Mouse (Mus musculus) olfactory bulb, adult 2 months (tissue): ENCODE measurements around the gene Myo10. TPM values are rescaled to one million over a fixed set of nuclear protein-coding genes. Genes with fewer than 3 reads are reported as not detected.

Experiments
- H3K27ac ChIP-seq: fragments of 200-500 bp; 2 replicates; pipeline ENCODE4 v1.5.1; 2012; ENCODE audit warnings: low read depth, low read length; ENCODE audit not compliant: insufficient read depth
- H3K4me1 ChIP-seq: fragments of 200-500 bp; 2 replicates; pipeline ENCODE4 v1.6.1; 2012; ENCODE audit warnings: low read length; ENCODE audit not compliant: control insufficient read depth, insufficient read depth
- H3K4me3 ChIP-seq: fragments of 200-500 bp; 2 replicates; pipeline ENCODE4 v1.5.1; 2012; ENCODE audit warnings: mild to moderate bottlenecking, low read depth, low read length, moderate library complexity; ENCODE audit not compliant: insufficient read depth
- CTCF ChIP-seq: fragments of 200-500 bp; IDR thresholded peaks from 2 replicates; pipeline ENCODE4 v1.5.1; 2012; ENCODE audit warnings: low read depth, mild to moderate bottlenecking, low read length, moderate library complexity; ENCODE audit not compliant: insufficient read depth
- POLR2A ChIP-seq: fragments of 200-500 bp; IDR thresholded peaks from 2 replicates; pipeline ENCODE4 v1.6.1; 2012; ENCODE audit warnings: mild to moderate bottlenecking, low read depth, low read length, moderate library complexity; ENCODE audit not compliant: insufficient read depth
- WGBS: fragments of 180-500 bp; shearing (Covaris S2); methylation state at CpG from one replicate; pipeline ENCODE4 v1.1.7; 2018; 5-methylcytosine and 5-hydroxymethylcytosine counted together
- polyA plus RNA-seq: library from polyadenylated mRNA; stranded (reverse); fragments of >200 nt; gene quantifications from 2 replicates; pipeline ENCODE4 v1.2.4, GENCODE M21; 2012; ENCODE audit warnings: low replicate concordance; ENCODE audit not compliant: missing spikeins, insufficient read depth, insufficient read length

Myo10 gene
- polyA plus RNA-seq, 1 experiment = not detected

DNA sequence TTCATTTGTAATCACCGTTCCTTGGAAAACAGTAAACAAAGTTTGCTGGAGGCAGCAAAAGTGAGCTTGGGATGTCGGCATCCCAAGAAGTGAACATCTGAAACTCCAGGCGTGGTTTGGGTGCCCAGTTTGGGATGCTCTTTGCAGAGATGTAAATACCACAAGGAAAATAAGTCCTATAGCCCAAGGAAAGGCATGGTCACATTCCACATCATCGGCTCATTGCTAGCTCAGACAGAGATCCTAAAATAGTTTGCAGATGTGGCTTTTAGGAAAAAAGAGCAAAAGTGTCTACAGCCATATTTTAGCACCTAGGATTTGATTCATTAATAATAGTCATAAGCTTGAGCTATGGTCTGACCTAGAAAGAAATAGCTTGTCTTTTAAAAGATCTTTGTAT, 57.3 kb downstream of the Myo10 start:
- Histone ChIP-seq H3K4me1 (peaks cover 18% of the 10 kb centered on the region), H3K4me3 (no peak overlapping the region), H3K27ac (no peak overlapping the region)
- 84% methylated on average over 4 of the region's 4 CpGs for WGBS
- no peak for TF ChIP-seq CTCF
- TF ChIP-seq POLR2A = no peak

DNA sequence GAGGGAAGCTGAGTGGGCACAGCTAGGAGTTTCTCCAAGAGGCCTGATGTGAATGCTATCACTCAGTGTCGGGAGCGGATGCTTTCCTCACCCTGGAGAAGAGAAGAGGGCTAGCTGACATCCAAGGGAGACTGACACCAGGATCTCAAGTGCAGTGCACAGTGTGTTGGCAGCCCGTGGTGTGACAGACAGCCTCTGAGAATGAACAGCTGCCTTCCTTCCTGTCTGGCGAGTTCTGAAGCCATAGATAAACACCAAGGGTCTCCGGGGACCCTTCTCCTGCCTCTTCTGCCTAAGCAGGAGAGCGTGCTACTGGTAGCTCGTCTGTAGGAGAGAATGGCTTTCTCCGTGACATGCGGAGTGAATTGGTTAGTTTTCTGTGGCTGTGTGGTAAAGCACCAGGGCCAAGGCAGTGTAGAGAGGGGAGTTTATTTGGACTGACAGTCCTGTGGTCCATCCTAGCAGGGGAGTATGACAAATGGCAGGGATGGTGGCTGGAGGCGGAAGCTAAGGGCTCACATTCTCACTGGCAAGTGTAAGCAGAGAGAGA, 58.0 kb downstream of the Myo10 start:
- Histone ChIP-seq H3K4me3 (no peak overlapping the region), H3K27ac (no peak overlapping the region), H3K4me1 (peaks cover 18% of the 10 kb centered on the region)
- no peak for TF ChIP-seq POLR2A
- TF ChIP-seq CTCF = no peak
- 82% methylated on average over 10 of the region's 10 CpGs for WGBS

DNA sequence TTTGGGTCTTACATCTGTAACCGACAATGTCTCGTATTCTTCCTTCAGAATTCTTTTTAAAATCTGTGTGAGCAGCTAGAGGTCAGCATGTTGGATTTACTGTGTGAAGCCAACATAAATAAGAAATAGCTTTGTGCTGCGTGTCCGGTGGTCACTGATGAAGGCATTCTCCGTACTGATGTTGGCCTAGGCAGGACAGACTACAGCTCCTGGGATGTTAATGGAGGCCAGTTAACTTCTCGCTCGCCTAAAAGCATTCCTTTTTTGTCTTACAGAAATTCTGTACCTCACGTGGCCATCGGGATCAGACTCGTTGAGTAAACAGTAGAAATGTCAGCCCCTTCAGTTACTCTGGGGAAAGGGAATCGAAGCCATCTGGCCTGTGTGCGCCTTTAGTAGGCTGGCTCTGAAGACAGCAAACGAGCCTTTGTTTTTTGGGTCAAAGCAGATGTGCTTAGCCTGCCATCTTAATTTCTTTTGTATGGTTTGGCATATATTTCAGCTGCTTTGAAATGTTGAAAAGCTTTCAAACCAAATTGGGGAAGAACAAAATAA, 60.7 kb downstream of the Myo10 start:
- no peak overlapping the region for H3K27ac ChIP-seq
- peaks cover 5% of the 10 kb centered on the region; the same call in 1 of the 2 replicates for H3K4me1 ChIP-seq
- 72% methylated on average over 13 of the region's 13 CpGs for WGBS
- TF ChIP-seq CTCF (no peak), POLR2A (no peak)
- no peak overlapping the region for H3K4me3 ChIP-seq

DNA sequence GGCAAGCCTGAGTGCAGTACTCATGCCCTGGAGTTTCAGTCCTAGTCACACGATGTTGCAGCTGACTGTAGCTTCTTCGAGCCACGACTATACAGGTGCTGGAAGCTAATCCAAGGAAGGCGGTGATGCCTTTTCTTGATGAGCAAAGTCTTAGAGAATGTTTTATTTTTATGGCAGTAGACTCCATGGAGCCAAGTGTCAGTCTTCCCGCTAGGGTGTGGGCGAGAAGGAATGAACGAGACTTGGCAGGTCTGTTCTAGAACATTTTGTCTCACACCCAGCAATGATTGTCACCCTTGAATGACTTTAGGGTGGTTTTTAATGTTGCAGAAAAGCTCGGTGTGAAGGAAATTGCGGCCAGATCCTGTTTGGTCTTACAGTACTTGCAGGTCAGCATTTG, 62.9 kb downstream of the Myo10 start:
- Histone ChIP-seq H3K4me3 (no peak overlapping the region), H3K27ac (no peak overlapping the region), H3K4me1 (peaks cover 1% of the 10 kb centered on the region; the same call in 1 of the 2 replicates)
- WGBS = 88% methylated on average over 9 of the region's 9 CpGs
- no peak for TF ChIP-seq CTCF
- no peak for TF ChIP-seq POLR2A

DNA sequence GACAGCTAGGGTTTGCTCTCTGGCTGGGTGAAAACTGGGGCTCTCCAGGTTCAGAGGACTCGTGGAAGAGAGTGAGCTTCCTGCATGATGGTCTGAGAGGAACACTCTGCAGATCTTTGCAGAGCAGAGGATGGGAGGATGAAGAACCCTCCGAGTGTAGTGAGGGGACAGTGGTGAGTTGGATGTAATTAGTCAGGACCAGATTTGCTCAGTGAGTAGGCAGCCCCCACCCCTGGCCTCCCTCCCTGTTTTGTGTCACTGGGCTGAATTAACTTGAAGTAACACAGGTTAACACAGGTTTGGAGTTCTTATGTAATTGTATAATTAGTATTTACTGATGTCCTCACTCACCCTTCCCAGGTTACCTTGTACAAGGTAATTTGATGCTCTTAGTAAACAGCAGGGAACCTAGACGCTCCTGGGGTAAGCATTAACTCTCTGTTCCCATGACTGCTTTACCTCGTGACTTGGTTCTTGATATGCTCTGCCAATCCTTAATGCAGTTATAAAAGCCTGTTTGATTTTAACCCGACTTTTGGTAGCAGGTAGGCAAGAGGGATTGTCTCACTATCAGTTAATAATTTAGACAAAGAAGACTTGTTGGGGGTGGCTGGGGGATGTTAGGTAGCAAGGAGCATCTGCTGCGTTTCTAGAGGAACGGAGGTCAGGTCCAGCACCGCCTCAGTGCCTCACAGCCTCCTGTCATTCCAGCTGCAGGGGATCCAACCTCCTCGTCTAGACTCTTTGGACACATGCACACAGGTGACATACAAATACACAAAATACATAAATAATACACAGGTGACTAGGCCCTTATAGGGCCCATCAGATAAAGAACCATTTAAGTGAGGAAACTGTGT, 66.3 kb downstream of the Myo10 start:
- WGBS = 84% methylated on average over 9 of the region's 9 CpGs
- no peak for TF ChIP-seq POLR2A
- TF ChIP-seq CTCF = no peak
- Histone ChIP-seq H3K27ac (no peak overlapping the region), H3K4me3 (no peak overlapping the region), H3K4me1 (no peaks in the 10 kb centered on the region)

DNA sequence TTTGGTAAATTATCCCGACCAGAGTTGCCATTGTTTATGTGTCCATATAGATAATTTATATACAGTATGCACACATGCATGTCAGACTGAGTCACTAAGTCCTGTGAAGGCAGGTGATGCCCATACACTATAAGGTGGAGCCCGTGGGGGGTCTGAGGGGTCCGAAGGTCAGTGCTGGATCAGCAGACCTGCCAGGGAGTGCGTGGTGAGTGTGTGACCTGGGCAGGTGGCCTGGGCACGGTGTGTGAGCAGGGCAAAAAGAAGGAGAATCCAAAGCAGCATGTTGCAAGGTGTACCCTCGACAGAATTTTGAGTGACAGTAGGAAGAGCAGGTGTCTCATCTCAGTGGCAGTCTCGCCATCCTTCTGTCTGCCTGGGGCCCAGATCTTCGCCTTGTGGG, 67.2 kb downstream of the Myo10 start:
- TF ChIP-seq POLR2A = no peak
- no peak for TF ChIP-seq CTCF
- Histone ChIP-seq H3K4me1 (no peaks in the 10 kb centered on the region), H3K27ac (no peak overlapping the region), H3K4me3 (no peak overlapping the region)
- WGBS = 87% methylated on average over 8 of the region's 8 CpGs

DNA sequence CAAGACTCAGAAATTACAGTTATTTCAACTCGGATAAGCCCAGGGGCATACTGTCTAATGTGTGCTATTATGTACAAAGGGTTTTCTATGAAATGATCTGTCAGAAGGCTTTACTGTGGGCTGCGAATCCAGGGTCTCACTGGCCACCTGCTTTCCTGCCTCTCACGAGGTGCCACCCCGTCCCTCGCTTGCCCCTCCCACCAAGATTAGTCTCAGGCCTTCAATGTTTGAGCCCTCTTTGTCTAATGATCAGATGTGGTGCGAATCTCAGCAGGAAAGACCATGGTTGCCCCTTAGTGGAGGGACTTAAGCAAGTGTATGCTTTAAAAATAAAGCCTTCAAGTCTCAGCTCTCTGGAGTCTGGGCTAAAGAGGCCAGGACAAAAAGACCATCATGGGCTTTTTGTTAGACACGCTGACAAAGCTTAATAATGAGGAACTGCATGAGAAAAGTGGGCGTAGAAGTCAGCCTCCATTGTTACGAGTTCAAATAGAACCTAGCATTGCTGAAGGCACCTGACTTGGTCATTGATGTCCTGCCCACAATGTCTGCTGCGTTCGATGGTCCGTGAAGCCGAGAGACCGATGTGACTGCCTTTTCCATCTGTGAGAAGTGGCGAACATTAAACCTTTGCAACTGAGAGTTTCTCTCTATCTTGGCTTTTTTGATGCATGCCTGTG, 67.9 kb downstream of the Myo10 start:
- no peak overlapping the region for H3K4me3 ChIP-seq
- TF ChIP-seq CTCF (no peak), POLR2A (no peak)
- H3K4me1 ChIP-seq = no peaks in the 10 kb centered on the region
- H3K27ac ChIP-seq = no peak overlapping the region
- 32% methylated on average over 15 of the region's 15 CpGs for WGBS

DNA sequence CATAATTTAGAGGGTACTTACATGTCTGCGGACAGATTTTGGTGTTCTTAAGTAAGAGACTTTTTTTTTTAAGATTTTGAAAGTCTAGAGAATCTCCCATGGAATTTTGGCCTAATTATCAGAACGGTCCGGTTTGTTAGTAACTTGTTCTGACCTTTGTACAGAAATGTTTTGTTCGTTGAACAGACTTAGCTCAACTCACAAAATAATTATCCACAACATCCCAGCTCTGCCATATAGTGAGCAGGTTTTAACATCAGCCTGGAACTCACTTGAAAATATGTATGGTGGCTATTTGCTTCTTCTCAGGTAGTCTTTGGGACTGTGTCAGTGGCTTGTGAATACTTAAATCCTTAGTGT, 68.4 kb downstream of the Myo10 start:
- TF ChIP-seq POLR2A (no peak), CTCF (no peak)
- 69% methylated on average over 4 of the region's 4 CpGs for WGBS
- no peak overlapping the region for H3K27ac ChIP-seq
- no peak overlapping the region for H3K4me3 ChIP-seq
- H3K4me1 ChIP-seq = no peaks in the 10 kb centered on the region

DNA sequence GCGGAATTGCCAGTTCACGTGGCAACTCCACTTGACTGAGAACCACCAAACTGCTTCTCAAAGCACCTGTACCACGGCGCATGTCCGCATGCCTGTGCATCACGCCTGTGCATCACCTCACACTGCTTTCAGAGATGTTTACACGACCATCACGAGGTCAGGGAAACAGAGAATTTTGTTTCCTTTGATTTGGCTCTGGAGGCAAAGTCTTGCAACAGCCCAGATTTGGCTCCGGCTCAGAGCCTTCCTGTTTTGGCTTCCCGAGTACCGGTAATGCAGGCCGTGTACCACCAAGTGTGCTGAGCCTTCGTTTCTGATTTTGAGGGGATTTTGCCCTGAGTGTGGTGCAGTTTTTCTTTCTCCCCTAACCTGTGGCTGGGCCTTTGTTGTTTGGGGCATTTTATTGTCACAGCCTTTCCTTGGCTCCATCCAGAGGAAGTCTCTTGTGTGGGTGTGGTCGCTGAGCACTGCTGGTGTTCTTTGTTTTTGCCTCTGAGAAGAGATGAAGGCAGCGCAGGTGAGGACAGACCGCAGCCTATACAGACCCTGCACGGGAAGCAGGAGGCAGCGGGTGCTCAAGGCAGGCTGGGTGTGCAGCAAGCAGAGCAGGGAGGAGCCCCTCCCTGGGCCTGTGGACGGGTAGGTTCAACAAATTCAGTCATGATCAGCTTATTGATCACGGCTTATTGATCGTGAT, 70.1 kb downstream of the Myo10 start:
- Histone ChIP-seq H3K27ac (no peak overlapping the region), H3K4me1 (no peaks in the 10 kb centered on the region), H3K4me3 (no peak overlapping the region)
- TF ChIP-seq CTCF = no peak
- no peak for TF ChIP-seq POLR2A
- 62% methylated on average over 21 of the region's 21 CpGs for WGBS
